Mouse (Mus musculus) retina, postnatal 7 days (tissue): ENCODE results near the gene Gpatch11.

Experiments
- DNase-seq: peaks from one replicate; pipeline ENCODE4 v3.0.0-alpha.2; 2012; ENCODE audit warnings: low read depth, low spot score

The Gpatch11 gene

DNA sequence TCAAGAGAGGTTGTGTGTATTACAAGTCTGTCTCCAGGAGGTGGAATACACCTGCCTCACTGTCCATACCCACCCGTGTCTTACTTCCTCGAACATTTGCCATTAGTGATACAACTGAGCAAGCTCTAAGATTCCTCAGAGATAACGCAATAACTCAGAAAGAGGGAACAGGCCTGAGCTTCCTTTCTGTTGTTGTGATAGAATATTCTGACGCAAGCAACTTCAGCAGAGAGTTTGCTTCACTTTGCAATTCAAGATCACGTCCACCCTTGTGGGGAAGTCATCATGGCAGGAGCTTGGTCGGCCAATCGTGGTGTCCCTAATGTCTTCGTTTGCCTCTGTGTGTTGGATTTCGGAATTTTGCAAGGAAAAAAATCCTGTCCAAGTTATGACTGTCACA is 55.7 kb downstream of the Gpatch11 start:
- no peak for DNase-seq

DNA sequence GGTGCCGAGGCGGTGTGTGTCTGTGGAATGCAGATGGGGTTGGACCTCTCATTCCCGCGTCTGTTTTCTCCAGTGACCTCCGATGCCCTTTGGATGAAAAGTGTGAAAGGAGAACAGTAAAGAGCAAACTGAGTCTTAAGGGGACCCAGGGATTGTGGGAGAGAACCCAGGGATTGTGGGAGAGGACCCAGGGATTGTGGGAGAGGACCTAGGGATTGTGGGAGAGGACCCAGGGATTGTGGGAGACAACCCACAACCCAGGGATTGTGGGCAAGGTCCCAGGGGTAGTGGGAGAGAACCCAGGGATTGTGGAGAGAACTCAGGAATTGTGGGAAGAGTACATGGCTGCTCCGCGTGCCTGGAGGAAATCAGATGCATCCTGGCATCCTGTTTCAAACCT is 59.6 kb downstream of the Gpatch11 start:
- no peak for DNase-seq

DNA sequence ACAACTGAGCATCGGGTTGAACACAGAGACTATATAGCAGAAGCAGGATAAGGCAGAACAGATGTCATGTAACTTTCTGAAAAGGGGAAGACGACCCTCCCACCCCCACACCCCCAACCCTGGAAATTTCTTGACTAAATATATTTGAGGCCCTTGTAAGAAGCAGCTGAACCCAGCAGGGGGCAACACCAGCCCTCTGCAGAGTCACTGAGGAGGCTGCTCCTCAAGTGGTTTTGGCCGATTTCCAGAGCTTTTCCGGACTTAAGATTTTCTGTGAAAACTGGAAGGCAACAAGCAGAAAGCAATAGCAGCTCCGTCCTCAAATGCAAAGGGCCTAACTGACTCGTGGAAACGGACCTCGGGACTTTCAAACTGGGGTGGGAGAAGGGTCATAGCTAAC is 60.0 kb downstream of the Gpatch11 start:
- no peak for DNase-seq
